Mouse (Mus musculus): Measurements from ENCODE around the gene Slc16a13.
"Not testable (repeated sequence)": the region's sequence is repeated elsewhere in the genome, so short reads cannot be mapped to it uniquely, and the experiment has no call there.

Gene Slc16a13

GRCm38 (mm10) chr11:70171847-70172246, 49.0 kb downstream of the Slc16a13 start:
- peak; percentile 79 for DNase-seq (ENCODE audit: low read depth, low spot score)

- no peak for DNase-seq (ENCODE audit: low read depth, low spot score)
Measured at GRCm38 (mm10) chr11:70171181-70171580, 49.7 kb downstream of the Slc16a13 start.

GRCm38 (mm10) chr11:70170291-70170690, 50.6 kb downstream of the Slc16a13 start:
- no peak for DNase-seq (ENCODE audit: low read depth, low spot score)

- DNase-seq (ENCODE audit: low read depth, low spot score): not testable (repeated sequence)
Measured at GRCm38 (mm10) chr11:70169471-70169870, 51.4 kb downstream of the Slc16a13 start.

- DNase-seq (ENCODE audit: low read depth, low spot score): no peak
Measured at GRCm38 (mm10) chr11:70168136-70168535, 52.7 kb downstream of the Slc16a13 start.

Data from 3T3-L1 (cell line).